Mouse (Mus musculus): ENCODE data around the gene Adrb1.

GRCm38 (mm10) chr19:56776719-56777382 is 54.9 kb downstream of the Adrb1 start:
- no peak for TF ChIP-seq CHD1 (IDR thresholded peaks at IDR 0.05; ENCODE audit: low read depth, low read length)
- TF ChIP-seq CHD2 (IDR thresholded peaks at IDR 0.05; ENCODE audit: low read length), result no peak

Measured in MEL (cell line).